Mouse (Mus musculus) myocyte (in vitro differentiated cells): ENCODE data around the gene Ercc2.

ENCODE experiments used
- CEBPB ChIP-seq: IDR thresholded peaks from 2 replicates; pipeline ENCODE4 v1.6.1; 2011; ENCODE audit warnings: mild to moderate bottlenecking, moderate library complexity; ENCODE audit not compliant: poor library complexity, insufficient read depth, severe bottlenecking
- MAX ChIP-seq: IDR thresholded peaks from one replicate; pipeline ENCODE4 v1.6.1; 2011; ENCODE audit warnings: low read depth, mild to moderate bottlenecking, control low read depth
- MYOG ChIP-seq, 3 experiments: IDR thresholded peaks; one replicate each; pipeline ENCODE4 v1.6.1; 2011; ENCODE audit warnings: control low read depth in 2 of 3, low read depth in 2 of 3, mild to moderate bottlenecking in 2 of 3; ENCODE audit not compliant: insufficient read length in 2 of 3, control insufficient read depth in 1 of 3, insufficient read depth in 1 of 3
- POLR2A ChIP-seq: IDR thresholded peaks from one replicate; pipeline ENCODE4 v1.6.1; 2011; ENCODE audit warnings: low read depth, mild to moderate bottlenecking, control low read depth, moderate library complexity; ENCODE audit not compliant: insufficient read length
- POLR2AphosphoS2 ChIP-seq: IDR thresholded peaks from one replicate; pipeline ENCODE4 v1.6.1; 2011; ENCODE audit warnings: low read depth, control low read depth; ENCODE audit not compliant: insufficient read length
- USF1 ChIP-seq: IDR thresholded peaks from one replicate; pipeline ENCODE4 v1.6.1; 2011; ENCODE audit warnings: low read depth, mild to moderate bottlenecking, control low read depth, moderate library complexity

DNA sequence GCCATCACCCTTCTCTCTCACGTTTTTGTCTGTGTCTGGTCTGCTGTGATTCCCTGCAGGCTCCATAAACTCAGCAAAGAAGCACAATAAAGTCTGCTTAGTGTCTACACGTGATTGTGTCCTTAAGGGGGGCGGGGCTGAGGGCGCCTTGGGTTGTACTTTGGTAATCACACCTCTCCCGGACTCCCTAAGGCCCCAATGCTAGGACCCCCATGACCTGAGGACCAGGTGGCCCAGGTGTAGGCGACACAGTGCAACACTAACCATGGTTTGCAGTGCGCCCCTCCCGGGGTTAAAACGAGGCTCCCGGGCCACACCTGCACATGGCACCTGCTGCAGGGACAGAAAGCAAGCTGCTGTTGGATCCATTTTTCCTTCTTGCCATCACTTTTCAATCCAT is 40.6 kb upstream of the Ercc2 start:
- TF ChIP-seq POLR2A (no peak), POLR2AphosphoS2 (no peak), CEBPB (no peak), USF1 (no peak), MAX (no peak), MYOG (IDR thresholded peaks at IDR 0.05; ENCODE audit: control insufficient read depth in 1 of 3, insufficient read depth in 1 of 3, insufficient read length in 2 of 3, low read depth in 2 of 3) (no peak)
